Mouse (Mus musculus) MEL (cell line): Measurements from ENCODE around the gene Coq8b.
A peak's percentile ranks its signal among the peaks of the same experiment; 100 is the strongest.

ENCODE experiments used
- CHD2 ChIP-seq: IDR thresholded peaks from 2 replicates; pipeline ENCODE4 v1.6.1; 2011; ENCODE audit warnings: low read length, improper control_type of control experiment
- CTCF ChIP-seq, 3 experiments: IDR thresholded peaks in 2 of 3; conservative IDR thresholded peaks in 1 of 3; 2 replicates each; pipeline ENCODE4 v1.5.1; 2011 to 2012; ENCODE audit warnings: low read length in 3 of 3, low read depth in 2 of 3, mild to moderate bottlenecking in 2 of 3, improper control_type of control experiment in 1 of 3, inconsistent platforms in 1 of 3, mixed read lengths in 1 of 3, moderate library complexity in 1 of 3; ENCODE audit not compliant: control insufficient read depth in 1 of 3, insufficient read depth in 1 of 3, poor library complexity in 1 of 3, severe bottlenecking in 1 of 3
- MAFK ChIP-seq: IDR thresholded peaks from 2 replicates; pipeline ENCODE4 v1.6.1; 2011; ENCODE audit warnings: low read depth, mild to moderate bottlenecking, low read length, improper control_type of control experiment, borderline replicate concordance
- MAX ChIP-seq: IDR thresholded peaks from 2 replicates; pipeline ENCODE4 v1.6.1; 2011; ENCODE audit warnings: low read length, improper control_type of control experiment
- NELFE ChIP-seq: IDR thresholded peaks from 2 replicates; pipeline ENCODE4 v1.6.1; 2011; ENCODE audit warnings: low read depth, low read length, improper control_type of control experiment
- POLR2A ChIP-seq, 2 experiments: IDR thresholded peaks; 2 replicates each; pipeline ENCODE4 v1.6.1; 2011 to 2012; ENCODE audit warnings: low read length in 2 of 2, mild to moderate bottlenecking in 2 of 2, control low read depth in 1 of 2, improper control_type of control experiment in 1 of 2, low read depth in 1 of 2, moderate library complexity in 1 of 2; ENCODE audit not compliant: control insufficient read depth in 1 of 2, insufficient read depth in 1 of 2, poor library complexity in 1 of 2
- POLR2AphosphoS2 ChIP-seq: IDR thresholded peaks from 2 replicates; pipeline ENCODE4 v1.6.1; 2011; ENCODE audit warnings: low read length, improper control_type of control experiment
- TAL1 ChIP-seq: IDR thresholded peaks from 2 replicates; pipeline ENCODE4 v1.6.1; 2012; ENCODE audit warnings: mild to moderate bottlenecking, inconsistent platforms, low read length, moderate library complexity, mixed read lengths
- USF1 ChIP-seq: IDR thresholded peaks from 2 replicates; pipeline ENCODE4 v1.6.1; 2014; ENCODE audit warnings: low read depth, mild to moderate bottlenecking, inconsistent platforms, low read length, improper control_type of control experiment, moderate library complexity
- USF2 ChIP-seq, 2 experiments: IDR thresholded peaks; 2 replicates each; pipeline ENCODE4 v1.6.1; 2011 to 2012; ENCODE audit warnings: improper control_type of control experiment in 2 of 2, low read length in 2 of 2, borderline replicate concordance in 1 of 2, inconsistent platforms in 1 of 2, low read depth in 1 of 2, mild to moderate bottlenecking in 1 of 2; ENCODE audit not compliant: insufficient read depth in 1 of 2

GRCm38 (mm10) chr7:27302172-27302571 lies 69.3 kb downstream of the Coq8b start:
- TF ChIP-seq CTCF (IDR thresholded peaks at IDR 0.05 in 2 of 3, conservative IDR thresholded peaks at IDR 0.05 in 1 of 3; ENCODE audit: control insufficient read depth in 1 of 3, insufficient read depth in 1 of 3, low read depth in 2 of 3, low read length in 3 of 3, poor library complexity in 1 of 3, severe bottlenecking in 1 of 3) (peak in 2 of 3 experiments; percentile 97 to 98), POLR2A (IDR thresholded peaks at IDR 0.05; ENCODE audit: control insufficient read depth in 1 of 2, insufficient read depth in 1 of 2, low read depth in 1 of 2, low read length in 2 of 2, poor library complexity in 1 of 2) (no peak), MAFK (no peak), POLR2AphosphoS2 (no peak), USF1 (no peak), USF2 (IDR thresholded peaks at IDR 0.05; ENCODE audit: borderline replicate concordance in 1 of 2, insufficient read depth in 1 of 2, low read depth in 1 of 2, low read length in 2 of 2) (no peak), NELFE (no peak), CHD2 (no peak), TAL1 (no peak), MAX (no peak)
